Mouse (Mus musculus): Measurements from ENCODE around the gene Pten.

DNA sequence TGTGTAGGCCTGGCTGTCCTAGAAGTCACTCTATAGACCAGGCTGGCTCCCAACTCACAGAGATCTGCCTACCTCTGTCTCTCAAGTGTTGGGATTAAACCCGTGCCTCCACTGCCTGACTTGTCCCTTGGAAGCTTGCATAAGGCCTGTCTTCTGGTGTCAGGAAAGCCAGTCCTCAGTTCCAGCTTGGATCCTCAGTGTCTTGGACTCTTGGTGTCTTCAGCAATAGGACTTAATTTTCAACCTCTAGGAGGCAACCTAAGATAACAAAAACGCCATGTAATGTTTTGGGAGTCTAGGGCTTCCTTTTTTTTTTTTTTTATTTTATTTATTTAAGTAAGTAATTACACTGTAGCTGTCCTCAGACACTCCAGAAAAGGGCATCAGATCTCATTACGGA, 39.7 kb upstream of the Pten start:
- TF ChIP-seq CTCF (conservative IDR thresholded peaks at IDR 0.05; ENCODE audit: low read length): peak; percentile 8; the same call in 1 of the 2 replicates
- TF ChIP-seq POU5F1 (IDR thresholded peaks at IDR 0.05; ENCODE audit: borderline replicate concordance, low read length): no peak

Measured in E14TG2a.4 (cell line).